10 mouse cellular contexts compared by ENCODE assay signal in genomic region chr13:32966116-32966515, GRCm38 (mm10). TPM values are rescaled to one million over a fixed set of nuclear protein-coding genes. Genes with fewer than 3 reads are reported as not detected.
DNase-seq lines count a peak whose midpoint lies in the region; ATAC-seq and TF ChIP-seq lines count a peak whose summit lies in the region.
"Had no signal": no experiment of that assay in that cellular context is flagged by ENCODE, and none has a peak within 500 bp of the region (broad histone marks: within the 10 kb centered on the region; RNA-seq: fewer than 3 reads in every experiment).

No protein-coding gene starts in this region.

- H3K27ac ChIP-seq in embryonic facial prominence, embryonic 13.5 days: no peak overlapping the region
- H3K27ac ChIP-seq in embryonic facial prominence, embryonic 10.5 days (replicated peaks): no peak overlapping the region
- H3K27ac ChIP-seq in lung, embryonic 15.5 days: peak overlapping the region; percentile 73
- peak overlapping the region; percentile 93 for H3K27ac ChIP-seq in lung, postnatal 0 days (ENCODE audit: low read length)
- no peak overlapping the region for H3K27ac ChIP-seq in hindbrain, embryonic 16.5 days (ENCODE audit: low read depth, low read length)
- no peak overlapping the region for H3K27ac ChIP-seq in midbrain, embryonic 16.5 days (ENCODE audit: low read length)
- H3K27ac ChIP-seq: midbrain, embryonic 12.5 days had no signal

- no peaks in the 10 kb centered on the region for H3K9me3 ChIP-seq in embryonic facial prominence, embryonic 13.5 days
- no peaks in the 10 kb centered on the region for H3K9me3 ChIP-seq in embryonic facial prominence, embryonic 10.5 days
- no peaks in the 10 kb centered on the region for H3K9me3 ChIP-seq in lung, embryonic 15.5 days
- no peaks in the 10 kb centered on the region for H3K9me3 ChIP-seq in lung, postnatal 0 days (ENCODE audit: low read length)
- no peaks in the 10 kb centered on the region for H3K9me3 ChIP-seq in hindbrain, embryonic 16.5 days (ENCODE audit: control insufficient read depth, low read length)
- H3K9me3 ChIP-seq in midbrain, embryonic 16.5 days (replicated peaks; ENCODE audit: control insufficient read depth, low read length, poor library complexity, severe bottlenecking): no peaks in the 10 kb centered on the region
- H3K9me3 ChIP-seq: midbrain, embryonic 12.5 days had no signal

- no peaks in the 10 kb centered on the region for H3K36me3 ChIP-seq in embryonic facial prominence, embryonic 13.5 days
- no peaks in the 10 kb centered on the region for H3K36me3 ChIP-seq in embryonic facial prominence, embryonic 10.5 days (replicated peaks)
- no peaks in the 10 kb centered on the region for H3K36me3 ChIP-seq in lung, embryonic 15.5 days
- H3K36me3 ChIP-seq in lung, postnatal 0 days (ENCODE audit: insufficient read depth, low read length): 0 out of 2 replicates have a peak, but pooled peaks cover 9% of the 10 kb centered on the region
- no peaks in the 10 kb centered on the region for H3K36me3 ChIP-seq in hindbrain, embryonic 16.5 days (ENCODE audit: control insufficient read depth, insufficient read depth, low read length)
- H3K36me3 ChIP-seq in midbrain, embryonic 16.5 days (ENCODE audit: control insufficient read depth, insufficient read depth, low read length): no peaks in the 10 kb centered on the region
- H3K36me3 ChIP-seq: midbrain, embryonic 12.5 days had no signal

- peak overlapping the region; percentile 27; the same call in 1 of the 2 replicates for H3K9ac ChIP-seq in embryonic facial prominence, embryonic 13.5 days
- H3K9ac ChIP-seq in lung, embryonic 15.5 days: peak overlapping the region; percentile 43; the same call in 1 of the 2 replicates
- H3K9ac ChIP-seq in lung, postnatal 0 days (replicated peaks; ENCODE audit: low read depth): peak overlapping the region; percentile 64
- no peak overlapping the region for H3K9ac ChIP-seq in hindbrain, embryonic 16.5 days (ENCODE audit: low read depth, low read length)
- no peak overlapping the region for H3K9ac ChIP-seq in midbrain, embryonic 16.5 days (ENCODE audit: low read depth, low read length)

- no peak for DNase-seq in embryonic facial prominence, embryonic 10.5 days (ENCODE audit: low spot score)
- DNase-seq in lung, postnatal 25 days (ENCODE audit: low spot score): no peak
- DNase-seq in lung, postnatal 0 days (ENCODE audit: low spot score): no peak
- DNase-seq in thymus, postnatal 14 days: peak; percentile 19
- DNase-seq: kidney, postnatal 4 days had no signal

- H3K4me3 ChIP-seq in embryonic facial prominence, embryonic 13.5 days: no peak overlapping the region
- H3K4me3 ChIP-seq in embryonic facial prominence, embryonic 10.5 days: no peak overlapping the region
- peak overlapping the region; percentile 42 for H3K4me3 ChIP-seq in lung, embryonic 15.5 days
- H3K4me3 ChIP-seq in lung, postnatal 0 days (ENCODE audit: low read depth, low read length): peak overlapping the region; percentile 44; the same call in 1 of the 2 replicates
- no peak overlapping the region for H3K4me3 ChIP-seq in hindbrain, embryonic 16.5 days (ENCODE audit: low read length)
- H3K4me3 ChIP-seq in midbrain, embryonic 16.5 days (ENCODE audit: low read depth, low read length): no peak overlapping the region
- H3K4me3 ChIP-seq: midbrain, embryonic 12.5 days had no signal

- ATAC-seq in embryonic facial prominence, embryonic 13.5 days (ENCODE audit: insufficient number of reproducible peaks, insufficient read depth, low FRiP score, low TSS enrichment, low read depth): no peak
- ATAC-seq in lung, embryonic 15.5 days (ENCODE audit: borderline replicate concordance, extremely low read depth, low FRiP score, low TSS enrichment): no peak
- ATAC-seq in lung, postnatal 0 days: no peak
- no peak for ATAC-seq in hindbrain, embryonic 16.5 days
- no peak for ATAC-seq in midbrain, embryonic 16.5 days

- no peak for TF ChIP-seq CTCF in lung, postnatal 0 days (IDR thresholded peaks at IDR 0.05)

- peaks cover 6% of the 10 kb centered on the region; the same call in 1 of the 2 replicates for H3K4me1 ChIP-seq in embryonic facial prominence, embryonic 13.5 days
- H3K4me1 ChIP-seq in embryonic facial prominence, embryonic 10.5 days: peaks cover 11% of the 10 kb centered on the region
- 0 out of 2 replicates have a peak, but pooled peaks cover 3% of the 10 kb centered on the region for H3K4me1 ChIP-seq in lung, embryonic 15.5 days
- H3K4me1 ChIP-seq in lung, postnatal 0 days (ENCODE audit: insufficient read depth, low read depth, low read length): peaks cover 3% of the 10 kb centered on the region; the same call in 1 of the 2 replicates
- H3K4me1 ChIP-seq in hindbrain, embryonic 16.5 days (ENCODE audit: control insufficient read depth, insufficient read depth, low read depth, low read length): no peaks in the 10 kb centered on the region
- no peaks in the 10 kb centered on the region for H3K4me1 ChIP-seq in midbrain, embryonic 16.5 days (ENCODE audit: control insufficient read depth, insufficient read depth, low read length)

- 48% methylated on average over 5 of the region's 5 CpGs for WGBS in embryonic facial prominence, embryonic 13.5 days
- WGBS in embryonic facial prominence, embryonic 10.5 days: 64% methylated on average over 5 of the region's 5 CpGs
- 46% methylated on average over 5 of the region's 5 CpGs for WGBS in lung, embryonic 15.5 days
- 30% methylated on average over 5 of the region's 5 CpGs for WGBS in lung, postnatal 0 days
- 74% methylated on average over 5 of the region's 5 CpGs for WGBS in hindbrain, embryonic 16.5 days
- WGBS in midbrain, embryonic 16.5 days: 84% methylated on average over 5 of the region's 5 CpGs

- TF ChIP-seq EP300 in lung, postnatal 0 days (IDR thresholded peaks at IDR 0.05): no peak

- no peak overlapping the region for H3K4me2 ChIP-seq in embryonic facial prominence, embryonic 13.5 days
- peak overlapping the region; percentile 65 for H3K4me2 ChIP-seq in lung, embryonic 15.5 days
- peak overlapping the region; percentile 68 for H3K4me2 ChIP-seq in lung, postnatal 0 days (replicated peaks; ENCODE audit: low read depth, low read length)
- H3K4me2 ChIP-seq in hindbrain, embryonic 16.5 days (ENCODE audit: low read length): no peak overlapping the region
- no peak overlapping the region for H3K4me2 ChIP-seq in midbrain, embryonic 16.5 days (ENCODE audit: low read length)

- H3K27me3 ChIP-seq in embryonic facial prominence, embryonic 13.5 days: no peaks in the 10 kb centered on the region
- no peaks in the 10 kb centered on the region for H3K27me3 ChIP-seq in embryonic facial prominence, embryonic 10.5 days (replicated peaks; ENCODE audit: low read depth, poor library complexity, severe bottlenecking)
- no peaks in the 10 kb centered on the region for H3K27me3 ChIP-seq in lung, embryonic 15.5 days
- H3K27me3 ChIP-seq in lung, postnatal 0 days (replicated peaks; ENCODE audit: insufficient read depth, low read length): no peaks in the 10 kb centered on the region
- no peaks in the 10 kb centered on the region for H3K27me3 ChIP-seq in hindbrain, embryonic 16.5 days (replicated peaks; ENCODE audit: control insufficient read depth, insufficient read depth, low read length)
- H3K27me3 ChIP-seq in midbrain, embryonic 16.5 days (ENCODE audit: control insufficient read depth, insufficient read depth, low read depth, low read length): no peaks in the 10 kb centered on the region
- H3K27me3 ChIP-seq: midbrain, embryonic 12.5 days had no signal

RNA-seq across cellular contexts. Expression of gene Serpinb6b, which starts 1.1 kb away (rescaled TPM):
- 1.3 and 2.1 TPM in 2 replicates for polyA plus RNA-seq in embryonic facial prominence, embryonic 13.5 days (2015; fragmentation: Nextera tagmentation; extraction: Ambion mirVana)
- 1.1 and 1.7 TPM in 2 replicates for polyA plus RNA-seq in embryonic facial prominence, embryonic 10.5 days (2016; fragmentation: Nextera tagmentation; extraction: Ambion mirVana)
- polyA plus RNA-seq in lung, embryonic 15.5 days (2015; fragmentation: Nextera tagmentation; extraction: Ambion mirVana): 34.5 and 34.6 TPM in 2 replicates
- 232 and 253 TPM in 2 replicates for polyA plus RNA-seq in lung, postnatal 0 days (2015; fragmentation: Nextera tagmentation; extraction: Ambion mirVana)
- polyA plus RNA-seq in hindbrain, embryonic 16.5 days (2015; fragmentation: Nextera tagmentation; extraction: Ambion mirVana): 1.7 and 2.5 TPM in 2 replicates
- 1.2 and 2.0 TPM in 2 replicates for polyA plus RNA-seq in midbrain, embryonic 16.5 days (2015; fragmentation: Nextera tagmentation; extraction: Ambion mirVana)

RNA-seq across cellular contexts. Expression of gene Serpinb9, which starts 36.9 kb away (rescaled TPM):
- 3.0 TPM in 2 replicates for polyA plus RNA-seq in embryonic facial prominence, embryonic 13.5 days (2015; fragmentation: Nextera tagmentation; extraction: Ambion mirVana)
- 1.4 TPM in 2 replicates for polyA plus RNA-seq in embryonic facial prominence, embryonic 10.5 days (2016; fragmentation: Nextera tagmentation; extraction: Ambion mirVana)
- 32.3 and 36.3 TPM in 2 replicates for polyA plus RNA-seq in lung, embryonic 15.5 days (2015; fragmentation: Nextera tagmentation; extraction: Ambion mirVana)
- 75.2 and 83.1 TPM in 2 replicates for polyA plus RNA-seq in lung, postnatal 0 days (2015; fragmentation: Nextera tagmentation; extraction: Ambion mirVana)
- polyA plus RNA-seq in hindbrain, embryonic 16.5 days (2015; fragmentation: Nextera tagmentation; extraction: Ambion mirVana): 2.4 and 3.1 TPM in 2 replicates
- 1.9 and 2.0 TPM in 2 replicates for polyA plus RNA-seq in midbrain, embryonic 16.5 days (2015; fragmentation: Nextera tagmentation; extraction: Ambion mirVana)

Comparison
In these comparisons a context has a peak if more than half of its experiments do, and no peak if none do; other contexts are left out.
1. H3K27ac ChIP-seq: peak in lung, embryonic 15.5 days (single experiment) and lung, postnatal 0 days (single experiment); none in embryonic facial prominence, embryonic 13.5 days (single experiment), embryonic facial prominence, embryonic 10.5 days (single experiment), hindbrain, embryonic 16.5 days (single experiment) and midbrain, embryonic 16.5 days (single experiment).
2. H3K4me2 ChIP-seq: peak in lung, embryonic 15.5 days (single experiment) and lung, postnatal 0 days (single experiment); none in embryonic facial prominence, embryonic 13.5 days (single experiment), hindbrain, embryonic 16.5 days (single experiment) and midbrain, embryonic 16.5 days (single experiment).
3. H3K4me3 ChIP-seq: peak in lung, embryonic 15.5 days (single experiment) and lung, postnatal 0 days (single experiment); none in embryonic facial prominence, embryonic 13.5 days (single experiment), embryonic facial prominence, embryonic 10.5 days (single experiment), hindbrain, embryonic 16.5 days (single experiment) and midbrain, embryonic 16.5 days (single experiment).
4. H3K9ac ChIP-seq: peak in embryonic facial prominence, embryonic 13.5 days (single experiment), lung, embryonic 15.5 days (single experiment) and lung, postnatal 0 days (single experiment); none in hindbrain, embryonic 16.5 days (single experiment) and midbrain, embryonic 16.5 days (single experiment).
5. RNA of gene Serpinb6b, which starts 1.1 kb away (polyA plus RNA-seq): 232 to 253 TPM in lung, postnatal 0 days and 34.5 to 34.6 TPM in lung, embryonic 15.5 days; 1.7 to 2.5 TPM in hindbrain, embryonic 16.5 days, 1.3 to 2.1 TPM in embryonic facial prominence, embryonic 13.5 days, 1.2 to 2.0 TPM in midbrain, embryonic 16.5 days and 1.1 to 1.7 TPM in embryonic facial prominence, embryonic 10.5 days; every median in the first group is over 10 times any median in the second.